Mouse (Mus musculus) midbrain, embryonic 13.5 days (tissue): ENCODE data around the gene Camk2g. TPM values are rescaled to one million over a fixed set of nuclear protein-coding genes. Genes with fewer than 3 reads are reported as not detected.

ENCODE experiments used
- ATAC-seq: fragments of 200-750 bp; cut with Nextera tagmentation; 2 replicates; pipeline ENCODE4 v1.8.0; 2017; ENCODE audit warnings: mild to moderate bottlenecking, moderate TSS enrichment, moderate library complexity
- H3K27ac ChIP-seq: fragments of 300-500 bp; sonication (generic); 2 replicates; pipeline ENCODE4 v1.5.1; 2015; ENCODE audit warnings: inconsistent platforms, mild to moderate bottlenecking, moderate library complexity
- H3K27me3 ChIP-seq: fragments of 300-500 bp; sonication (generic); 2 replicates; pipeline ENCODE4 v1.6.1; 2015; ENCODE audit warnings: mild to moderate bottlenecking, inconsistent platforms
- H3K36me3 ChIP-seq: fragments of 300-500 bp; sonication (generic); 2 replicates; pipeline ENCODE4 v1.6.1; 2015; ENCODE audit warnings: mild to moderate bottlenecking, inconsistent platforms
- H3K4me1 ChIP-seq: fragments of 300-500 bp; sonication (generic); replicated peaks from 2 replicates; pipeline ENCODE4 v1.6.1; 2015; ENCODE audit warnings: inconsistent platforms
- H3K4me2 ChIP-seq: fragments of 300-500 bp; sonication (generic); replicated peaks from 2 replicates; pipeline ENCODE4 v1.6.1; 2015; ENCODE audit warnings: moderate library complexity, mild to moderate bottlenecking, inconsistent platforms
- H3K4me3 ChIP-seq: fragments of 300-500 bp; sonication (generic); replicated peaks from 2 replicates; pipeline ENCODE4 v1.5.1; 2015; ENCODE audit warnings: mild to moderate bottlenecking, inconsistent platforms
- H3K9ac ChIP-seq: fragments of 300-500 bp; sonication (generic); replicated peaks from 2 replicates; pipeline ENCODE4 v1.6.1; 2015; ENCODE audit warnings: mild to moderate bottlenecking, inconsistent platforms
- H3K9me3 ChIP-seq: fragments of 300-500 bp; sonication (generic); 2 replicates; pipeline ENCODE4 v1.6.1; 2016; ENCODE audit warnings: mild to moderate bottlenecking, inconsistent platforms
- WGBS: fragments of 180-500 bp; shearing (Covaris S2); methylation state at CpG from one replicate; pipeline ENCODE4 v1.1.7; 2015; 5-methylcytosine and 5-hydroxymethylcytosine counted together
- microRNA-seq: library from miRNA; unstranded; fragments of <30 nt; microRNA quantifications from one replicate; pipeline ENCODE4, GENCODE M21; 2016
- polyA plus RNA-seq: library from polyadenylated mRNA; unstranded; fragments of >200 nt; fragmentation: Nextera tagmentation; extraction: Ambion mirVana; gene quantifications from 2 replicates; pipeline ENCODE4 v1.2.1, GENCODE M21; 2015

Camk2g gene
- polyA plus RNA-seq, 1 experiment from 2014 or later: 84.2 TPM

DNA sequence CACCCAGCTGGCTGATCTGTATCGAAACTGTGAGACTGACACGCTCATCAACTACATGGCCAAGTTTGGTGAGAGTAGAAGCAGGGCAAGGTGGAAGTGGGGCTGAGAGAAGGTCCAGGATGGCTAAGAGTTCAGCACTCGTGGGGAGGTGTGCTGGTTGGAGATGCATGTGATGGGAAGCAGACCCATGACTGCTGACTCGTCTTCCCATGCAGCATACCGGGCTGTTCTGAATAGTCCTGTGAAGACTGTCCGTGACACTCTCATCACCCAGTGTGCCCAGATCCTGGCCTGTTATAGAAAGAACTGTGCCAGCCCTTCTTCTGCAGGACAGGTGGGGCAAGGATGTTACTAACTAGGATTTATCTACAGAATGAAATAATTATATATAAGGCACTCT, 102.1 kb downstream of the Camk2g start:
- Histone ChIP-seq H3K4me1 (peaks cover 20% of the 10 kb centered on the region), H3K27ac (no peak overlapping the region), H3K9me3 (no peaks in the 10 kb centered on the region), H3K4me3 (no peak overlapping the region), H3K36me3 (peaks cover 75% of the 10 kb centered on the region), H3K9ac (no peak overlapping the region), H3K27me3 (no peaks in the 10 kb centered on the region), H3K4me2 (no peak overlapping the region)
- no peak for ATAC-seq
- WGBS: 94% methylated on average over 6 of the region's 6 CpGs

DNA sequence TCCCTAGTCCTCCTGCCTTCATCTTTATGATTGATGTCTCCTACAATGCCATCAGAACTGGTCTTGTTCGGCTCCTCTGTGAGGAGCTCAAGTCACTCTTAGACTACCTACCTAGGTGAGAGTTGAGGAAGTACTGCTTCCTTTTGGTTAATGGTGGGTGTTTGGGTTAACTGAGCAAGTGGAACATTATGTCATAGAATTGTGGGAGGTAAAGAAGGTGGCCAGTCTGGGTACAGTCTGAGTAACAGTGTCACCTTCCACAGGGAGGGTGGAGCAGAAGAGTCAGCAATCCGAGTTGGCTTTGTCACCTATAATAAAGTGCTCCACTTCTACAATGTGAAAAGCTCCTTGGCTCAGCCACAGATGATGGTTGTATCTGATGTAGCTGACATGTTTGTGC, 104.9 kb downstream of the Camk2g start:
- ATAC-seq: no peak
- Histone ChIP-seq H3K4me2 (no peak overlapping the region), H3K27me3 (no peaks in the 10 kb centered on the region), H3K9ac (no peak overlapping the region), H3K4me1 (peaks cover 3% of the 10 kb centered on the region; the same call in 1 of the 2 replicates), H3K4me3 (no peak overlapping the region), H3K36me3 (peaks cover 98% of the 10 kb centered on the region), H3K27ac (no peak overlapping the region), H3K9me3 (no peaks in the 10 kb centered on the region)
- WGBS: 89% methylated on average over 2 of the region's 2 CpGs

DNA sequence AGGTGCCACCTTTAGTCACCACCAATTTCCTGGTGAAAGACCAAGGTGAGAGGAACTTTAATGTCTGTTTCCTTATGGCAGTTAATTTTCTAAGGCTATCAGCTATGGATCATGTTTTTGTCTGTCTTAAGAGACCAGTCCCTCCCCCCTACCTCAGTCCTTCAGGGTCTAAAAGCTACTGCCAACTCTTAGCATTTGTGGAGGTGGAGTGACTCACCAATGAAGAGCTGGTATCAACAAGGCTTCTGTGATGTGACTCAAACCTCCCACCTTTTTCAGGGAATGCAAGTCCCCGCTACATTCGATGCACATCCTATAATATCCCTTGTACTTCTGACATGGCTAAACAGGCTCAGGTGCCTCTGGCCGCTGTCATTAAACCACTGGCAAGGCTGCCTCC, 107.3 kb downstream of the Camk2g start:
- no peak for ATAC-seq
- no peak overlapping the region for H3K4me3 ChIP-seq
- WGBS: 98% methylated on average over 3 of the region's 3 CpGs

More for the DNA sequence above, 107.3 kb downstream of the Camk2g start:
- Histone ChIP-seq H3K4me1 (no peaks in the 10 kb centered on the region), H3K9ac (no peak overlapping the region), H3K4me2 (no peak overlapping the region), H3K36me3 (peaks cover 98% of the 10 kb centered on the region), H3K27me3 (no peaks in the 10 kb centered on the region), H3K9me3 (no peaks in the 10 kb centered on the region), H3K27ac (no peak overlapping the region)

Small RNAs within 50 kb of the gene (microRNA-seq; reads per million reads assigned to microRNA genes)
- gene Mir6946: 0.82 reads per million

Other genes with a start within 250 kb of the Camk2g start
- gene Ppp3cb, start 247.5 kb downstream of the Camk2g start, polyA plus RNA-seq: 80.9 and 83.4 TPM in 2 replicates
- 12.5 and 13.1 TPM in 2 replicates for gene Usp54, start 153.0 kb downstream of the Camk2g start, polyA plus RNA-seq
- gene Myoz1, start 137.5 kb downstream of the Camk2g start, polyA plus RNA-seq: not detected in 2 replicates
- gene Synpo2l, start 125.7 kb downstream of the Camk2g start, polyA plus RNA-seq: 0.15 and 0.27 TPM in 2 replicates
- 88.4 and 96.7 TPM in 2 replicates for gene Sec24c, start 119.8 kb downstream of the Camk2g start, polyA plus RNA-seq
- gene Fut11, start 99.1 kb downstream of the Camk2g start, polyA plus RNA-seq: 22.7 and 26.0 TPM in 2 replicates
- gene Chchd1, start 91.1 kb downstream of the Camk2g start, polyA plus RNA-seq: 209 and 213 TPM in 2 replicates
- 46.5 and 57.7 TPM in 2 replicates for gene Zswim8, start 86.5 kb downstream of the Camk2g start, polyA plus RNA-seq
- 16.8 and 19.7 TPM in 2 replicates for gene Ndst2, start 59.5 kb downstream of the Camk2g start, polyA plus RNA-seq
- 0.19 and 0.34 TPM in 2 replicates for gene Plau, start 42.6 kb upstream of the Camk2g start, polyA plus RNA-seq
- gene Vcl, start 135.3 kb upstream of the Camk2g start, polyA plus RNA-seq: 9.7 and 11.2 TPM in 2 replicates